ENCODE assay signal across 13 mouse cellular contexts in the genomic region with DNA sequence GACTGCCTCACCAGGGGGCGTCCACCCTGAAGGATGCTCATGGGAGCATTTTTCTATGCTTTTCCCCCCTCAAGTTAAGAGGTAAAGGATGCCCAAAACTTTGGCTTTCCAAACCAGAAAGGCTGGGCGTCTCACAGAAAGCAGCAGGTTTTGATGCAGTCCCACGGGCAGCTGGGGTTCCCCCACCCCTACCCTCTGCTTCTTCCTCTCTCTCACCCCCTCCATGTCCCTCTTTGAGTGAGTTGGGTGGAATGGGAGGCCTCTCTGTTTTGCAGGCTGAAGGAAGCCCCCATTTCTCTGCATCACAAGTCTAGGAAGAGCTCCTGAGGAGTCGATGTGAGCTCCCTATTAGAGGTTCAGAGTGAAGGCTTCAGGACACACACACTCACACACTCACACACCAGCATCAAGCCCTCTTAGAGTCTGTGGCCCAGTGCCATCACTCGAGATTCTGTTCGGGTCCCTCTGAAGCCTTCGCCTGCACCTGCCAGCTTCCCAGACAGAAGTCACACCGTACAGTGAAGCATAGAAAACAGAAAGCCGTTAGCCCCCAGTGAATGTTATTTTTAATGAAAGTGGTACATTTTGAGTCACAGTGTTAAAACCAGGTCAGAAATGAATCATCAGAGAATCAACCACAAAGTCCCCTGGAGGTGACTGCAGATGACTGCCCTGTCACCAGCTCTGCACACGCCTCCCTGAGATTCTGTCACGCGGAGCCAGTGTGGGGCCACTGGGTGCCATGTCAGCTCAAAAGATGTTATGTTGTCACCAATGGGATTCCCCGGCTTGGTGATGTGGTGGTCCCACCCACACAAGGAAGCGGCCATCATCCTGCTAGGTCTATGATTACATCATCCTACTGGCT.
DNase-seq lines count a peak whose midpoint lies in the region; ATAC-seq and TF ChIP-seq lines count a peak whose summit lies in the region.
"Had no signal": no experiment of that assay in that cellular context is flagged by ENCODE, and none has a peak within 500 bp of the region (broad histone marks: within the 10 kb centered on the region; RNA-seq: fewer than 3 reads in every experiment).

No protein-coding gene starts in this region.

- no peaks in the 10 kb centered on the region for H3K36me3 ChIP-seq in thymus, adult 2 months (ENCODE audit: control insufficient read depth, insufficient read depth, low read length)
- H3K36me3 ChIP-seq: heart, embryonic 15.5 days had no signal

- no peaks in the 10 kb centered on the region for H3K27me3 ChIP-seq in thymus, adult 2 months (ENCODE audit: control insufficient read depth, insufficient read depth, low read length)
- H3K27me3 ChIP-seq: heart, embryonic 15.5 days had no signal

- 27% methylated on average over 14 of the region's 14 CpGs for WGBS in thymus, adult 2 months

- DNase-seq in B cell, adult 2 months = peak; percentile 82 to 86
- DNase-seq in CD8-positive naive resting alpha-beta T cell, adult 2 months (ENCODE audit: low read depth in 2 of 2, low spot score in 2 of 2) = peak; percentile 64 to 69
- peak; percentile 33 for DNase-seq in thymus, adult 2 months
- DNase-seq in layer of hippocampus, adult 18-20 months (ENCODE audit: low spot score in 2 of 2) = no peak
- no peak for DNase-seq in layer of hippocampus, adult 9-11 months
- DNase-seq in ovary, postnatal 14 days (ENCODE audit: low spot score) = no peak
- DNase-seq: gastrocnemius, postnatal 10 days; kidney, postnatal 36 days; lung, adult 2 months; midbrain, embryonic 14.5 days had no signal

- no peak for TF ChIP-seq POLR2A in thymus, adult 2 months (IDR thresholded peaks at IDR 0.05; ENCODE audit: control insufficient read depth, extremely low read depth, insufficient read depth, low read length, poor library complexity)

- no peak for TF ChIP-seq CTCF in thymus, adult 2 months (IDR thresholded peaks at IDR 0.05; ENCODE audit: borderline replicate concordance, control insufficient read depth, extremely low read depth, insufficient read depth, low read length, poor library complexity)

- H3K4me3 ChIP-seq in thymus, adult 2 months (ENCODE audit: control insufficient read depth, insufficient read depth, low read length) = no peak overlapping the region
- H3K4me3 ChIP-seq: heart, embryonic 15.5 days had no signal

- peak overlapping the region; percentile 55 for H3K27ac ChIP-seq in thymus, adult 2 months (ENCODE audit: control insufficient read depth, insufficient read depth, low read length)
- H3K27ac ChIP-seq: heart, embryonic 15.5 days; hindbrain, postnatal 0 days had no signal

- peaks cover 32% of the 10 kb centered on the region for H3K4me1 ChIP-seq in thymus, adult 2 months (replicated peaks; ENCODE audit: control insufficient read depth, insufficient read depth, low read length)
- H3K4me1 ChIP-seq: heart, embryonic 15.5 days had no signal

- peak; percentile 92 for ATAC-seq in inflammation-experienced regulatory T-cells, adult 6 months
- ATAC-seq: hindbrain, postnatal 0 days had no signal

Comparison
In these comparisons a context has a peak if more than half of its experiments do, and no peak if none do; other contexts are left out.
1. DNase-seq: peak in B cell, adult 2 months (2 of 2), CD8-positive naive resting alpha-beta T cell, adult 2 months (2 of 2) and thymus, adult 2 months (single experiment); none in layer of hippocampus, adult 18-20 months (0 of 2), layer of hippocampus, adult 9-11 months (single experiment) and ovary, postnatal 14 days (single experiment).